Mouse (Mus musculus) intestine, embryonic 14.5 days (tissue): ENCODE data around the gene Rnase2a. TPM values are rescaled to one million over a fixed set of nuclear protein-coding genes. Genes with fewer than 3 reads are reported as not detected.
"Not testable (repeated sequence)": the region's sequence is repeated elsewhere in the genome, so short reads cannot be mapped to it uniquely, and the experiment has no call there.

Experiments used
- ATAC-seq: fragments of 200-750 bp; cut with Nextera tagmentation; replicated peaks from 2 replicates; pipeline ENCODE4 v1.8.0; 2017; ENCODE audit warnings: low read depth, moderate number of reproducible peaks, moderate TSS enrichment, moderate library complexity; ENCODE audit not compliant: low FRiP score, low TSS enrichment
- DNase-seq: peaks from one replicate; pipeline ENCODE4 v3.0.0-alpha.2; 2018; ENCODE audit warnings: low spot score
- H3K27ac ChIP-seq: fragments of 300-500 bp; sonication (generic); 2 replicates; pipeline ENCODE4 v1.5.1; 2014; ENCODE audit warnings: low read depth, mild to moderate bottlenecking, control low read depth
- H3K27me3 ChIP-seq: fragments of 300-500 bp; sonication (generic); replicated peaks from 2 replicates; pipeline ENCODE4 v1.6.1; 2014; ENCODE audit warnings: low read length, control low read depth; ENCODE audit not compliant: control insufficient read depth, insufficient read depth
- H3K36me3 ChIP-seq: fragments of 300-500 bp; sonication (generic); 2 replicates; pipeline ENCODE4 v1.6.1; 2014; ENCODE audit warnings: low read length, control low read depth; ENCODE audit not compliant: control insufficient read depth, insufficient read depth
- H3K4me1 ChIP-seq: fragments of 300-500 bp; sonication (generic); replicated peaks from 2 replicates; pipeline ENCODE4 v1.6.1; 2014; ENCODE audit warnings: low read length, control low read depth, mixed read lengths; ENCODE audit not compliant: control insufficient read depth, insufficient read depth
- H3K4me2 ChIP-seq: fragments of 300-500 bp; sonication (generic); 2 replicates; pipeline ENCODE4 v1.6.1; 2014; ENCODE audit warnings: low read length
- H3K4me3 ChIP-seq: fragments of 300-500 bp; sonication (generic); 2 replicates; pipeline ENCODE4 v1.5.1; 2014; ENCODE audit warnings: low read depth, low read length, control low read depth, mixed read lengths
- H3K9ac ChIP-seq: fragments of 300-500 bp; sonication (generic); 2 replicates; pipeline ENCODE4 v1.6.1; 2014; ENCODE audit warnings: mild to moderate bottlenecking, low read length
- H3K9me3 ChIP-seq: fragments of 300-500 bp; sonication (generic); 2 replicates; pipeline ENCODE4 v1.6.1; 2016; ENCODE audit warnings: low read length, control low read depth; ENCODE audit not compliant: control insufficient read depth
- WGBS: fragments of 180-500 bp; shearing (Covaris S2); extraction: QIAGEN DNeasy Blood & Tissue Kit; methylation state at CpG from one replicate; pipeline ENCODE4 v1.1.7; 2014; 5-methylcytosine and 5-hydroxymethylcytosine counted together
- polyA plus RNA-seq: library from polyadenylated mRNA; unstranded; fragments of >200 nt; fragmentation: Nextera tagmentation; extraction: Ambion mirVana; gene quantifications from 2 replicates; pipeline ENCODE4 v1.2.1, GENCODE M21; 2014

Gene Rnase2a
- polyA plus RNA-seq, 1 experiment from 2014 or later, result not detected

DNA sequence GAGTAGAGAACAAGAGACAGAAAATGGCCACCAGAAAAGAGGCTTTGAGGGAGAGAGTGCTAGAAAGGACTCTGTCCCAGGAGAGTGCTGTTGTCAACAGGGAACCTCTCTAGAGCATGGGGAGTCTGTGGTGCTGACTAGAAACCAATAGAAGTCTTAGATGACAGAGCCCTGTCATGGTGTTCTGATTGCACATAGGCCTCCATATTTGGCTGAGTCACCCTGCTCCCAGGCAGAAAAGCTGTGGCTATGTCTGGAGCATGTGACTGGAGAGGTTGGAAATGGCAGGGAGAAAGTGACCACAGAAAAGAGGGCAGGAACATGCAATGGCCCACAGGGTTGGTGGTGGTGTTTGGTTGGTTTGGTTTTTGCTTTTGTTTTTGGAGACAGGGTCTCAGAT lies 3.7 kb downstream of the Rnase2a start:
- H3K36me3 ChIP-seq, ATAC-seq, H3K4me3 ChIP-seq, H3K9ac ChIP-seq, DNase-seq, H3K4me2 ChIP-seq, H3K27ac ChIP-seq, H3K27me3 ChIP-seq, H3K9me3 ChIP-seq, H3K4me1 ChIP-seq: not testable (repeated sequence)

DNA sequence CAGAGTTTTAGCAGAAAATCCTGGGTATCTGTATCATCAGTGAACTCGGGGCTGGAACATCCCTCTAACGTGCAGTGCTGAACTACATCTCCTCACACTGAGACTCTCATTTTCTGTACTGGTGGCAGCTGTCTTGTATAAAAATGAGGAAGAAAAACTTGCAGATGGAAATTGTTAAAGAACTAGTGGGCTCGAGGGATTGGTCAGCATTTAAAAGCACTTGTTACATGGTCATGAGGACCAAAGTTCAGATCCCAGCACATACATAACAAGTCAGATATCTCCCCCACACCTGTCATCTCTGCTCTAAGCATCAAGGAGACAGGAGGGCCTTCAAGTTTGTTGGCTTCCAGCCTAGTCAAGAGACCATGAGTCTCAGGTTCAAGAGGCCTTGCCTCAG lies 5.6 kb downstream of the Rnase2a start:
- no peak for ATAC-seq
- Histone ChIP-seq H3K9ac (no peak overlapping the region), H3K4me2 (no peak overlapping the region), H3K4me1 (no peaks in the 10 kb centered on the region), H3K36me3 (no peaks in the 10 kb centered on the region), H3K27ac (no peak overlapping the region), H3K4me3 (no peak overlapping the region), H3K9me3 (no peaks in the 10 kb centered on the region), H3K27me3 (no peaks in the 10 kb centered on the region)
- no peak for DNase-seq
- 73% methylated on average over 3 of the region's 3 CpGs for WGBS

DNA sequence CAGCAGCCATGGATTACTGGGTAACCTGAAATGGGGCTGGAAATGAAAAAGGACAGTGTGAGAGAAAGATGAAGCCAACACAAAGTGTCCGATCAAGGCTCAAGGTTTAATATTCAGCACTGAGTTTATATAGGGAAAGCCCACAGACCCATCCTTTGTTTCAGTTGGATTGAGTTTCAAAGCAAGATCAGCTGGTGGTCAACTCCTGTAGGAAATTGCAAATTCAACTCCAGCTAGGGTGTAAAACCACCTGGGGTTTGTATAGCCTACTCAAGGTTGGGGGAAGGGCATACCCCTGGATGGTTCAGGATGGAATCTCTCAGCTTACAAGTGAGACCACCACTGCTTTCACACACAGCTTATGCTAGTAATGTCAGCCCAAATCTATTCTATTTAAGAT lies 8.2 kb downstream of the Rnase2a start:
- Histone ChIP-seq H3K4me1 (no peaks in the 10 kb centered on the region), H3K9me3 (no peaks in the 10 kb centered on the region), H3K27me3 (no peaks in the 10 kb centered on the region), H3K9ac (no peak overlapping the region), H3K4me3 (no peak overlapping the region), H3K36me3 (no peaks in the 10 kb centered on the region), H3K27ac (no peak overlapping the region), H3K4me2 (no peak overlapping the region)
- WGBS, result 86% methylated on average over 1 of the region's 1 CpGs
- DNase-seq (no peak), ATAC-seq (no peak)

DNA sequence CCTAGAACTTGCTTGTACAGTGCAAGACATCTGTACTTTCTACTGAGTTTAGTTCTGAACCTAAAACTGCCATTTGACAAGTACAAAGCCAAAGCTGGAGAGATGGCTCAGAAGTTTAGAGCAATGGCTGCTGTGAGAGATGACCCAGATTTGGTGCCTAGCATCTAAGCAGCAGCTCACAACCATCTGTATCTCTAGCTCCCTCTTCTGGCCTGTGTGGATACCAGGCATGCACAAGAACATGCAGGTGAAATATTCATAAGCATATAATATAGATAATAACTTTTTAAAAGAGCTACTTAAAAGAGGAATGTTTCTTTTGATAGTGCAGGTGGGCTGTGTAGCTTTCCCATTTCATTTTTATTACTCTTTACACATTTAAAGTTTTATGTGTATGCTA lies 15.0 kb downstream of the Rnase2a start:
- H3K4me1 ChIP-seq, result no peaks in the 10 kb centered on the region
- no peaks in the 10 kb centered on the region for H3K36me3 ChIP-seq
- H3K4me3 ChIP-seq, result no peak overlapping the region
- no peak overlapping the region for H3K27ac ChIP-seq
- no peak overlapping the region for H3K9ac ChIP-seq
- 0 out of 2 replicates have a peak, but pooled peaks cover 3% of the 10 kb centered on the region for H3K9me3 ChIP-seq
- no peaks in the 10 kb centered on the region for H3K27me3 ChIP-seq
- ATAC-seq, result no peak
- DNase-seq, result no peak
- no peak overlapping the region for H3K4me2 ChIP-seq

DNA sequence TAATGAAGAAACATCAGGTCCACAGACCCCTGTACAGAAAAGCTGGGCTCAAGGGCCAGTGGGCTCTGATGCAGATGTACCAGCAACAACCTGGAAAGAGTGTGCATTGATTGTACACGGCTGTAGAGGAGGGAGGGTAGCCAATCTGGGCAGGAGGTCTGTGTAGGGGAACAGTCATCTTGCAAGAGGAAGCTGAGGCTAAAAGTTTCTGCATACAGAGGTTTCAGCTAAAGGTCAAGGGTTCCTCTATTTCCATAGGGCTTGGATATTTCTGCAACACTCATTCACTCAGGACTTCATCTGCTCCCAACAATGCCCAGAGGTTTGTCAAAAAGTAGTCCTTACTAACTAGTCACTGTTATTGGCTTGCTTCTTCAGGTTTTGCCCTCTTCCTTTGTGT lies 18.4 kb downstream of the Rnase2a start:
- 82% methylated on average over 1 of the region's 1 CpGs for WGBS
- H3K9ac ChIP-seq, DNase-seq, H3K27me3 ChIP-seq, H3K27ac ChIP-seq, H3K4me1 ChIP-seq, H3K4me2 ChIP-seq, H3K36me3 ChIP-seq, H3K9me3 ChIP-seq, ATAC-seq, H3K4me3 ChIP-seq: not testable (repeated sequence)

DNA sequence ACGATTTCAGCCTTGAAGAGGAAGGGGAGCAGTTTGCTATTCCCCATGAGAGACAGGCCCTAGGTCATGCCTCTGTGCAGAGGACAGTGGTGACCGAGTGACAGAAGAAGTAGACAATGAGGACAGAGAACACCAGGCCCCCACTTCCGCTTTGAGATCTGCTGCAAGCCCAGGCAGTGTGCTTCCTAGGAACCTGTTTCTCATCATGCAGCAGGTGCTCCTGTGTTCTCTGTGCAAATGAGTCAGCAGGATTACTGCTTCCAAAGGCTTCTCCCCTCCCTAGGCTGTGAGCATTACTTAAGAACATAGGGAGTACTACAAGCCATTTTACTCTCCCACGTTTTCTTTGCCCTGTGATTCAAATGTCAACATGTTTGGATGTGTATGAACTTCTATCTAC lies 26.3 kb downstream of the Rnase2a start:
- H3K4me3 ChIP-seq, H3K4me1 ChIP-seq, H3K9me3 ChIP-seq, H3K36me3 ChIP-seq, H3K4me2 ChIP-seq, ATAC-seq, H3K27ac ChIP-seq, H3K27me3 ChIP-seq, DNase-seq, H3K9ac ChIP-seq: not testable (repeated sequence)
- 54% methylated on average over 4 of the region's 4 CpGs for WGBS

DNA sequence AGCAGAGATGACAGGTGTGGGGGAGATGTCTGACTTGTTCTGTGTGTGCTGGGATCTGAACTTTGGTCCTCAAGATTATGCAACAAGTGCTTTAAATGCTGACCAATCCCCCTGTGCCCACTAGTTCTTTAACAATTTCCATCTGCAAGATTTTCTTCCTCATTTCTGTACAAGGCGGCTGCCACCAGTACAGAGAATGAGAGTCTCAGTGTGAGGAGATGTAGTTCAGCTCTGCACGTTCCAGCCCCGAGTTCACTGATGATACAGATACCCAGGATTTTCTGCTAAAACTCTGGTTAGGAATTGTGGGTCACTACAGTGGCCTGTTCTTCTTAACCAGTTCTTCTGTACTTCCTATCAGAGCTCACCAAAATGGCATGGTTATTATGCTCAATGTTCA lies 35.8 kb downstream of the Rnase2a start:
- ATAC-seq, H3K27me3 ChIP-seq, H3K4me2 ChIP-seq, H3K9ac ChIP-seq, H3K4me3 ChIP-seq, H3K27ac ChIP-seq, H3K4me1 ChIP-seq, DNase-seq, H3K9me3 ChIP-seq, H3K36me3 ChIP-seq: not testable (repeated sequence)
- 87% methylated on average over 3 of the region's 3 CpGs for WGBS

Other genes with a start within 250 kb of the Rnase2a start
- 0.15 and 0.27 TPM in 2 replicates for gene Rnase10, start 248.4 kb downstream of the Rnase2a start, polyA plus RNA-seq
- gene Rnase9, start 214.2 kb downstream of the Rnase2a start, polyA plus RNA-seq, result not detected in 2 replicates
- gene Rnase11, start 205.9 kb downstream of the Rnase2a start, polyA plus RNA-seq, result not detected in 2 replicates
- gene Rnase12, start 198.5 kb downstream of the Rnase2a start, polyA plus RNA-seq, result 0.47 and 0.97 TPM in 2 replicates
- not detected in 2 replicates for gene Olfr750, start 181.7 kb downstream of the Rnase2a start, polyA plus RNA-seq
- gene Rnase4, start 165.0 kb downstream of the Rnase2a start, polyA plus RNA-seq, result 142 and 151 TPM in 2 replicates
- gene Ang, start 165.0 kb downstream of the Rnase2a start, polyA plus RNA-seq, result 34.0 and 38.6 TPM in 2 replicates
- 0.12 TPM in 1 of 2 replicates, not detected in the other for gene Eddm3b, start 141.7 kb downstream of the Rnase2a start, polyA plus RNA-seq
- 0.91 and 2.1 TPM in 2 replicates for gene Rnase6, start 132.2 kb downstream of the Rnase2a start, polyA plus RNA-seq
- 1.9 and 4.0 TPM in 2 replicates for gene Rnase1, start 109.3 kb downstream of the Rnase2a start, polyA plus RNA-seq
- not detected in 2 replicates for gene Rnase2b, start 93.9 kb downstream of the Rnase2a start, polyA plus RNA-seq
- not detected in 2 replicates for gene Ang2, start 57.0 kb downstream of the Rnase2a start, polyA plus RNA-seq
- gene Ear14, start 52.7 kb downstream of the Rnase2a start, polyA plus RNA-seq, result not detected in 2 replicates
- gene Gm7247, start 105.6 kb upstream of the Rnase2a start, polyA plus RNA-seq, result not detected in 2 replicates
- not detected in 2 replicates for gene Vmn2r88, start 154.7 kb upstream of the Rnase2a start, polyA plus RNA-seq
- not detected in 2 replicates for gene Vmn2r89, start 195.7 kb upstream of the Rnase2a start, polyA plus RNA-seq